Mouse (Mus musculus) 416B (cell line): Measurements from ENCODE around the gene Dph1.

ENCODE experiments used
- DNase-seq: peaks from one replicate; pipeline ENCODE4 v3.0.0; 2011; ENCODE audit warnings: low read depth

Dph1 gene

DNA sequence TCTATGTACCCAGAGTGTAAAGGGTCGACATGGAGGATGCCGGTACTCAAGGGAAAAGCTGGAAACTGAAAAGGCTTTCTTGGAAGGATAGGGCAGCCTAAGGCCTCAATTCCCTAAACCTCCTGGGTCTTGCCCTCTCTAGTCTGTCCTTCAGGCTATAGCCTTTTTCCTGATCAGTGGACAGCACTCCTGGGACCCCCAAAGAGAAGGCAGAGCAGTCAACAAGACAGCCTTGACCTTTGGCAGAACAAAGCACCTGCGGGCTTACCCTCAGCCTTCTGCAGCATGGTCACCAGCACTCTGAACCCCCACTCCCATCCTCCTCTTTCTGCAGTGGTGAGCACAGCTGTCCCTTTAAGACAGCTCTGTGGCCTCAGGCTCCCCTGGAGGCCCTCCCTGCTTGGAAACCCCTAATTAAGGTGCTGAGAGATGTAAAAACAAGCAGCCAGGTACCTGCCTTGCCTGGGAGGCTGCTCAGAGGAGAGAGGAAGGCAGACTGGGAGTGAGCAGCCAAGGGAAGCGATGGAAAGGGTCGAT, at the start of gene Dph1:
Gene Dph1, minus strand, starts transcription at position 337 of the 537 bp plus-strand sequence.
- no peak for DNase-seq

DNA sequence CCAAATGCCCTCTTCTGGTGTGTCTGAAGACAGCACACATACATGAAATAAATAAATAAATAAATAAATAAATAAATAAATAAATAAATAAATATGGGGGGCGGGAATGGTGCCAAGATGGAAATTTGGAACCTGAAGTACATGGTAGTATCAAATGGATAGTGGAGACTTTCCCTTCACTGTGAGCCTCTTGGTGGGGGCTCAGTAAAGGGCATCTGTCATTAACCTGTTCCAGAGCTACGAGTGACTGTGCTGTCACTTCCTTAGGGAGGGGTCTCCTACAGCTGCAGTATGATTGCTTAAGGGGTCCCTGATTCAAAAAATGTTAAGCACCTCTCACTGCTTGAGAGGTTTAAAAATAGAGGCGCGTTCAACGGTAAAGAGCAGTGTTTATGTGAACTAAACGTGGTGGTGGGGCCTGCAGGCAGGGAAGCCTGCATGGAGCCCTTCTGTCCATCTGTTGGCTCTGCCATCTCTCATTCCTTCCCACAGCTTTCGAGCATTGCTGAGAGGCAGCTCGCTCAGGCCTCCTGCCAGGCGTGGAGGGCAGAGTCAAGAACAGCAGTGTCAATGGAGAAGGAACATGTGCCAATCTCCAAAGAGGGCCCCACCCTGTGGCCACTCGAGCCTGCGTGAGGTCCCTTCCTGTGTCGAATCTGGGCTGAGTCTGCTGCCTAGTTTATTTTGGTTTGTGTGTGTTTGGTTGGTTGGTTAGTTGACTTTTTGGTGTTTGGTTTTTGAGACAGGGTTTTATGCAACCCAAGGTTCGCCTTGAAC, 49.3 kb upstream of the Dph1 start:
- peak; percentile 18 for DNase-seq

DNA sequence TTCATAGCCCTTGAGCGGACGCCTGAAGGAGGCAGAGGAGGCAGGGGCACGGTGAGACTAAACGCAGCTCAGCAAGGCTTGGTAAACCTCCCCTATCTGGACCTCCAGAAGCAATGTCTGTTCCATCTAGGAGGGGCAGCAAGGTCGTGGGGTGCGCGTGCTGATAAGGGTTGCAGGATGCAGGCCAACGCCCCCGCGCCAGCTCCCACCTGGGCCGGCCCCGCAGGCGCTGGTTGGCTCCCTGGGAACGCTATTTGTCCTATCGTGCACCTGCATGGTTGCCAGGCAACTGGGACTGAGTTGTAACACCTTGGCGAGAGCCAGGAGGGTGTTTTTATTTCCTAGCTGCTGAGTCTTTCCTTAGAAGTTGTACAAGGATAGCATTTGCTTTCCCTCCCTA, 43.7 kb upstream of the Dph1 start:
- DNase-seq = no peak

DNA sequence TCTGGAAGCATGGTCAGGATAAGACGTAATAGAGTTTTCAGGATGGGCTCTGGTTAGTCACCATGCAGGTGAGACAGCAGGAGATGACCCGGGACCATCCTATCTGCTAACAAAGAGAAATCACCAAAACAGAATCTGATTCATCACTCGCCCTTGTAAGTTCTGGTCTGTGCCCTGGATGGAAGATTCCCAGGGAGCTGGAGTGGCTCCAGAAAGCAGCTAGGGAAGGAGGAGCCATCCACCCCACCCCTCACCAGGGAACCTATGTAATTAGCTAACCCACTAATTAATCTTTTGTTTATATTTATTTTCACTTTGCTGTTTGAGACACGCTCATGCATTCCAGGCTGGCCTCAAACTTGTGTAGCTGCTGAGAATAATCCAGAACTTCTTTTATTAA, 41.4 kb upstream of the Dph1 start:
- DNase-seq = no peak

DNA sequence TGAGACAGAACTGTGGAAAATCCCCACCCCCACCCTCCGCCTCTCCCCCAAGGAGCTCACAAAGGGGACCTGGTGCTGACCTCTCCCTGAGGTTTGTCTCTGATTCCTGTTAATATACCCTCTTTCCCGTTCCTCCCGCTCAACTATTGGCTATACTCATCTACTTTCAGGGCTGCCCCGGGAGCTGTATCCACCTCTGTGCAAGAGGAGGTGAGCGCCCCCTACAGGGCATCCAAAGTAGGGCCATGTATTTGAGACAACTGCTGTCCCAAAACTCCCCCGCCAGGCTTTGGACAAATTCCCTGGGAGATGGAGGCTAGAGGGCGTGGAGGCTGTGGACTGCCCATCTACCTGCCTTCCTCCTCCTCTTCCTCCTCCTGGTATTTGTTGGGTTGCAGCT, 40.7 kb upstream of the Dph1 start:
- DNase-seq = peak; percentile 75

DNA sequence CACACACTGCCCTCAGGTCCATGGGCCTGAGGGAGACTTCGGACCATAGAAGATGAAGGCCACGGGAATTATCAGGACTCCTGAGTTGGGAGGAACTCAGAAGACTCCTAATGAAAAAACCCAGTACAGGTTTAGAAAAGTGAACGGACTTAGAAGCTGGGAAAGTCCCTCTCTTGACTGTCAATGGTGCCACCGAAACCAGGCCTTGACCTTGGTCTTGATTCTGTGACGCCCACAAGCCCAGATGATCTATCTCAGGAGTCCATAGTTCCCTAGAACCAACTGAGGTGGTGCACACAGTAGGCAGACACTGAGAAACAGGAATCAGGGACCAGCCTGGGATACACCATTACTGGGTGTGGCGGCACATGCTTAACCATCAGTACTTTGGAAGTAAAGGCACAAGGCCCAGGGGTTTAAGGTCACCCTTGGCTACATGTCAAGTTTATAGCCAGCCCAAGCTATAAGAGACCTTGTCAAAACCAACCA, 39.3 kb upstream of the Dph1 start:
- no peak for DNase-seq

DNA sequence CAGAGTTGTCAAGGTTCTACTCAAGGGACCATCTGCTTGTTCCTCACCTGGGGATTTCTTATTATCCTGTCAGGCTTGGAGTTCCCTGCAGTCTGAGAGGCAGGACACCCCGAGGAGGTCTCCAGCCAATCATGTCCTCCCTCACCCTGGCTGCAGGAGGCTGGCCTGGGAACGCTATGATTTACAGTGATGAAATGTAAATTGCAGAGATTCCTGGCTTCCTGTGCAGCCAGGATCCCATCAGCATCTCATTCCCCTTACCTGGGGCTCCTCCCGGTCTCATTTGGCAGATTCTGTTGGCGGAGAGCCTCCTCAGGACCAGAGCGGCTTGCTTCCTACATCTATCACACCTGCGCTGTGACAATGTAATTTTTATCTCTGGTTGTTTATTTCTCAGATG, 38.2 kb upstream of the Dph1 start:
- DNase-seq = no peak

DNA sequence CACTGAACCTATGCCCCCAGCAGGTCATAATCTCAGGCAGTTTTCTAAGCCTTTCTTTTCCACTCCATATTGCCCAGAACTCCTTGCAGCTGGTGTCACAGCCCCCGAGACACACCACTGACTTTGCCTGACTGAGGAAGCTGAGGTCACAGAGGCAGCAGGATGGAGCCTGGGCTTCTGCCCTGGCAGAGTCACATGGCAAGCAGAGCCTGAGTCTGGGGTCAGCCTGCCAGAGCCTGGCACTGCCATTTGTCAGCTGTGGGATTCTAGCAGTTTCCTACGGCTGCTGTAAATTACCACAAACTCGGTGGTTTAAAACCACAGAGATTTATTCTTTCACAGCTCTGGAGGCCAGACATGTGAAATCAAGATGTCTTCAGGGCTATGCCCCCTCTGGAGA, 36.6 kb upstream of the Dph1 start:
- DNase-seq = peak; percentile 51

DNA sequence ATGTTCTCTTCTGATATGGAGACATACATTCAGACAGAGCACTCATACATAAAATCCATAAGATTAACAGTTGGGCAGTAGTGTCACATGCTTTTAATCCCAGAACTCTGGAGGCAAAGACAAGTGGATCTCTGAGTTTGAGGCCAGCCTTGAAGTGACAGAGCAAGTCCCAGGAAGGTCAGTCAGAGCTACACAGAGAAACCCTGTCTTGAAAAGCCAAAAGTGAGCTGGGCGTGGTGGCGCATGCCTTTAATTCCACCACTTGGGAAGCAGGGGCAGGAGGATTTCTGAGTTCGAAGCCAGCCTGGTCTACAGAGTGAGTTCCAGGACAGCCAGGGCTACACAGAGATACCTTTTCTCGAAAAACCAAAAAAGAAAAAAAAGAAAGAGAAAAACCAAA, 33.8 kb upstream of the Dph1 start:
- no peak for DNase-seq

DNA sequence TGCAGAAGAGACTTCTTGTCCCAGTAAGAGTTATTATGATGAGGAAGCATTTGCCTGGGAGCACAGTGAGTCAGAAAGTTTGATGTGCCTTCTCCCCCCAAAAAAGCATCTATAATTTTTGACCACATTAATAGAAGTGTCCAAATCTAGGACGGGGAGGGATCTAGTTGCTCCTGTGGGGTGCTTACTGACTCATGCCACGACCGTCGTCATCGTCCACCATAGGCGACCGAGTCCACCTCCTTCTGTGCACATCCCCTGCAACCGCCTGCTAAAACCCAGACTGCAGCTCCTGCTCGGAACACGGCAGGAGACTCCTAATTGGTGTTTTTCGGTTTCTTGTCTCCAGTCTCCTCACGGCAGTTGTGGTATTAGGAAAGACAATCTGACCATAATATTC, 33.0 kb upstream of the Dph1 start:
- DNase-seq = no peak

DNA sequence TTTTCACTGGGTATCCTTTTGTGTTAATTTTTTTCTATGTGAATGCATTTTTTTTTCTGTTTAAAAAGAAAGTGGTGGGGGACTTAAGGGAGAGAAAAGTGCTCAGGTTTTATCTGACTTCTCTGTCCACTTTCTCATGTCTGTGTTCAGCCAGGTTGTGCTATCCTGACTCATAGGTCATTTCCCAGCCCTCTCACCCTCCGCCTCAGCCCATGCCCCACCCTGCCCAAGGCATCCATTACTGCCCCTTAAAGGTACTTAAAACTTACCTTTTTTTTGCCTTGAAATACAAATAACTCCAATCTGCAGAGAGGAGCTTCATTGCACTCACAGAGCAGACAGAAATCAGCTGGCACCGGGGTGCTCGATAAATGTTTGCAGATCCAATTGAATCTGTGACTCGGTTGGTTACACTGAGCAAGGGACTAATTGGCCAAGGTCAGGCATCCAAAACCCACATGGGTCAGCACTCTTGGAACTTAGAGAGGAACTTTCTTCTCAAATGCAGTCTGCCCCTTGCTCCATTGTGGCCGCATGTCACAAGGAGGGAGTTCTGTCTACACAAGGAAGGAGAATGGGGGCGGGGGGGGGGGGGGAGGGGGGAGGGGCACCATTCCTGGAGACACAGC, 29.6 kb upstream of the Dph1 start:
- no peak for DNase-seq

DNA sequence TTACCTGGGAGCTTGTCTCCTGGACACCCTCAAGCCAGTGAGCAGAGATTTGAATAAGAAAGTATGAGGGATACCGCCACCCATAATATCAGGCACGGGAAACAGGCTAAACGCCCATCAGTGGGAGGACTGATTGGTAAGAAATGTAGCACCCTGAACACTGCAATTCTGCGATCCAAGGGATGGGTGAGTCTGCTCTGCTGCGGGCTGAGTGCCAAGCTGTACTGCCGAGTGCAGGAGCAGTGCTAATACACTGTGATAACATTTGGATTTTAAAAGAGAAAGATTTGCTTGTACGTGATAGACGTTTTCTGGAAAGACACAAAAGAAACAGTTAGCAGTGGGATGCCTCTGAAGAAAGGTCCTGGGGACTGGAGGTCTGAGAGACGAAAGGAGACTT, 29.1 kb upstream of the Dph1 start:
- no peak for DNase-seq

DNA sequence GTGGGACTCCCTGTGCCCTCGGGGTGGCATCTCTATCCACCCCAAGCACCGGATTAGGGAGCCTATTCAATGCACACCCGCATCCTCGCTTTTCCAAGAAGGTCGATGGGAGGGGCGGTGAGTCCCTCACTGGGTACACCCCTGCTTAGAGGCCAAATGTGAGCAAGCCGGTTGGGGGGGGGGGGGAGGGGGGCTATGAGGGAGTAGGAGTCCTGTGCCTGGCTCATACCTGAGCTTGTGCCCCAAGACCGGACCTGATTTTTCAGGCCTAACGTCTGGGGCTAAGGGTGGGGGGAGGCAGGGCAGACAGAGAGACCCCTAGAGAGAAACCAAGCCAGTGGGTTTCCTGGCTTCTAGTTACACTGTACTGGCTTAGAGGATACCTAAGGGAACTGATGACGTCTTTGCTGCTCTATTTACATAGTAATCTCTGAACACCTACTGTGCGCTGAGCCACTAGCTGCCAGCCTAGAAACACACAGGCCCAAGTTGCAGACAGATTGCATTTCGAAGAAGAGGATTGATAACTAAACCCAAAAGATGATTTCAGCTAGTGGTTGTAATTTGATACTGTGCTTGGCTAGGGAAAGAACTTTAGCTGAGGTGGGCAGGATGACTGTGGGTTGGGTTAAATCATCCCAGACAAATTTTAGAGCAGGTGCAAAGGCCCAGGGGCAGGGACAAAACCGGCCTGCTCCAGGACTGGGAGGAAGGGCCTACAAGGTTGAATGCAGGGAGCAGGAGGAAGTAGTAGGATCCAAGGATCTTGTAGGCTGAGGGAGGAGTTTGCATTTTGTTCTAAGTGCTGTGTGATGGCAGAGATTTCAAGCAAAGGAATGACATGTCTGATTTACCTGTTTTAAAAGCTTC, 23.3 kb upstream of the Dph1 start:
- DNase-seq = peak; percentile 9

DNA sequence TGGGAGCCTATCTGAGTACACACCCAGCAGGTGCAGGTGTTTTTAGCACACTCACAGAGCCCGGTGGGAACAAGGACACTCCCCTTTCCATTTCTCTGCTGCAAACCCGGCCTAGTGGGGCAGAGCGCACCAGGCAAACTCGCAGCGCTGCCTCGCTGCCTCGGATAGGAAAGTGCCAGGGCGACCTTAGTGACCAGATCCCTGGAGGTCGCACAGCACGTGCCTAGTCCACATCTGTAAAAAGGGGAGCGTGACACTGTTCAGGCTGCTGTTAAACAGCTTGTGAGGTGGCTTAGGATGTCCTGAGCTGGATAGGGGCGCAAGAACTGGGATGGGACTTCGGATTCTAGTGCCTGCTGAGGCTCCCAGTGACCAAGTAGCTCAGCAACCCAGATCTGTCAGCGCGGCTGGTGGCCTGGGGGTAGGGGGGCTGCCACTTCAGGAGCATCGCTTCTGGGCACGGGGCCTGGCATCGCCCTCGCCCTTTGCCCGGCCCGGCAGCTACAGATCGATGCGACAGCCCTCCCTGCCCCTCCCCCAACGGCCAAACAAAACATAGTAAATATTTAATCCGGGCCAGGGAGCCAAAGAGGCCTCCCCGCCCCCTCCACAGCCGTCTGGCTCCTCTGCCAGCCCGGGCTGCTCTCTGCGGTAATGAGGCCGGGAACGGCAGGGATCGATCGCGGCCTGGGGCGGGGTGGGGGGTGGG, 22.5 kb upstream of the Dph1 start:
- no peak for DNase-seq

DNA sequence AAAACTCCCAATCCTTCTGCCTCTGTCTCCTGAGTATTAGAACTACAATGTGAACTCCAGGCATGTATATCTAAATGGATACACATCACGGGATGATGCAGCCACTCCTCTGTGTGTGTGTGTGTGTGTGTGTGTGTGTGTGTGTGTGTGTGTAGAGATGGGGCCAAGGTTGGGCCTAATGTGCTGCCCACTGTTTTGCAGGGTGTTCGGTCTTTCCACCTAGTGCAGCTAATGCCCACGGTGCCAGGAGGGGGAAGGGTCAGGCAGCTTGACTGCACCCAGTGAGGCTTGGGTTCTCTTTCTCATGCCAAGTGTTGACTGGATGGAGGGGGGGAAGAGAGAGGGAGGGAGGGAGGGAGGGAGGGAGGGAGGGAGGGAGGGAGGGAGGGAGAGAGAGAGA, 21.8 kb upstream of the Dph1 start:
- DNase-seq = no peak

DNA sequence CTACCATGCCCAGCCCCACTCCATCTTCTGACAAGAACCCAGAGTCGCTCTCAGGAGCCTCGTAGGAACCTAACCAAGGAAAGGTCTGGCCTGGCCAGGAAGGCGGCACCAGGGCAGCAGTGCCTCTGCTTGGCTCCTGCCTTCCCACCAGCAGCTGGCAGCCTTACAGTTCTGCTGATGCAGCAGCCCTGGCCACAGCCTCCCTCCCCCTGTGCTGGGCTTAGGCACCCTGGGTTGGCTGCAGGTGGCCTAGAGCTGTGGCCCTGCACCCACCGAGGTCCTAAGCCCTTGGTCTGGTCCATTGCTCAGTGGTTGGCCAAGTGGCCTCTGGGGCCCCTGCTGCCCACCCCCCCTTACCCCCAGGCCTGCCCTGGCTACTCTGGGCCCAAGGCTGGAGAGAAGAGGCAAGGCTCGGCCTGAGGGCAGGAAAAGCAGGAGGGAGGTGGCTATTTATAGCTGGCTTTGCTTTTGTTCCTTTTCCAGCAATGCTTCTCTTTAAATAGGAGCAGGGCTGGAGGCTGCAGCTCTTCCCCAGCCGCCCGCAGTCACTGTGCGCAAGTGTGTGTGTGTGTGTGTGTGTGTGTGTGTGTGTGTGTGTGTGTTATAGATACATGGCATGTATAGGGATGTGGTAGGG, 21.1 kb upstream of the Dph1 start:
- DNase-seq = no peak

DNA sequence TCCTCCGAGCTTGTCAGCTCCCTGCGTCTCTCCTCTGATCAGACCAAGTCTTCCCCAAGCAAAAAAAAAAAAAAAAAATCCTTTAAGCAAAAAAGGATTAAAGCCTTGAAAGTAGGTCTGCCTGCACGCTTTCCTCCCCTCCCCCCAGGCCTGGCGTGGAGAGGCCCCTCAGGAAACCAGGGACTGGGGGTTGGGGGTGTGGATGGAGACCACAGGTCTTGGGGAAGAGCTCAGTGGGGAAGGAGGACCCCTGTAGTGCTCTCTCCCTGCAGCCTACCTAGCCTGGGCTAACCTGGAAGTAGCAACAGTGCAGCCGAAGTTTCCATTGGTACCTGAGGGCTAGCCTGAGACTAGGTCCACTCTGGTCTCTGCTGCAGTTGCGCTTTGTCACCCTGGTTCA, 19.7 kb upstream of the Dph1 start:
- DNase-seq = no peak

DNA sequence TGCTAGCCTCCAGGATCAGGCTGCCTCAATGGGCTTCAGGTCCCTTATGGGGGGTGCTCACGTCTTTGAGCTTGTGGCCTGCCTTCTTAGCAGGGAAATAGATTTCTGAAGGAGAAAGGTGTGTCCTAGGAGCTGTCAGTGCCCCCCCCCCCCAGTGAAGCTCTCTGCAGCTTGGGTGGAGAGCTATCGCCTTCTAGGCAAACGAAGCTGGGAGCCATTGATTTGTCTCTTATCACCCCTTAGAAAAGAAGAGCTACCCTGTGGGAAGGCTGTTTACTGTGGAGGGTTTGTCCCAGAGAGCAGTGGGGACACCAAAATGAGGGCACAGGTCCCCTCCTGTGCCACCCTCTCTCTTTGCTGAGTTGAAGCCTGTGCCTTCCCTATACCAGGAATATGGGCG, 19.1 kb upstream of the Dph1 start:
- DNase-seq = no peak

DNA sequence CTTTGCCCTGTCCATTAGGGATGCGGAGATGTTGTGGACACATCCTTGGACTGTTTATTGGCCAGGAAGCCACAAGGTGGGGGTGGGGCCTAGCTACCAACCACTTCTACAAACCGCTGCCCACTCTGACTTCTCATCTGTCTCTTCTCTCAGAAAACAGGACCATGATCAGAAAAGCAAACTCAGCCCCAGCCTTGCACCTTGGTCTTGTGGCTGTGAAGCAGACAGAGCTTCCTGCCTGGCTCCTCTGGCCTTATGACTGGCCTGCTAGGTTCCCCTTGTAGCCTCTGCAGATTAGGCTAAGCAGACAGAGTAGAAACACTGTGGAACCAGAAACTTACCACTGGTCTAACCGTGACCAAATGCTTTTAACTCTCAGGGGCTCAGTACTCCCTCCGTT, 18.3 kb upstream of the Dph1 start:
- DNase-seq = peak; percentile 62

DNA sequence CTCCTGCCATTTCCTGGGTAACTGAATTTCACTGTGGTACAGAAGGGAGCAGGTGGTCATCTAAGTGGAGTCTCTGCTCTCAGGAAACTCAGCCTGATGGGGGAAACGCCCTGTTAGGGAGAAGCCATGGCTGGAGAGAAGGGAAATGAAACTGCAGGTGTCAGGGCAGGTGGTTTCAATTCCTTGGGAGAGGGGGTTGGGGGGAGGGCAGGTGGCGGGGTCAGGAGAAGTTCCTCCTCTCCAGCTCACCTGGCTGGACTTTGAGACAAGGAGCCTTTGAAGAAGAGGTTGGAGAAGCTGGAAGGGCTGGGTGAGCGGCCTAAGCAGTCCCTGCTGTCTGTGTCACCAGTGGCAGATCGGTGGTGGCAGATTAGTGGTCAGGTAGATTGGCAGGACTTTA, 15.3 kb upstream of the Dph1 start:
- no peak for DNase-seq

DNA sequence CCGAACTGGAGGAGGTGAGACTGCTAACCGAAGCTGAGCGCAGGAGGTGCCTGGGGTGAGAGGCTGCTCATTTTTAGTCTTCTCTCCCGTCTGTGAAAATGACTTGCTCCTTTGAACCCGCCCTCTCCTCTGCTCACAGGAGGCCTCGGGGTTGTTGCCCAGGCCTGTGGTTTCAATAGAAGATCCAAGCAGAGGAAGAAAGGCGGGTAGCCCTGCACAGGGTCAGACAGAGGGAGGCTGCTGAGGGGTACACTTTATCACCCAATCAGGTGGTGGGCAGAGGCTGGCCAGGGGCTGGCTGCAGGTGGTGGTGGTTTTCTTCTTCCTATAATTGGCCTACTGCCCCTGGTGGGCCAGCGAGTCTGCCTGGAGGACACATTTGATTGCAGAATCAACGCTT, 13.4 kb upstream of the Dph1 start:
- peak; percentile 21 for DNase-seq
